Mouse (Mus musculus) hindbrain, embryonic 11.5 days (tissue): ENCODE data around the gene Taf15. TPM values are rescaled to one million over a fixed set of nuclear protein-coding genes. Genes with fewer than 3 reads are reported as not detected.
A peak's percentile ranks its signal among the peaks of the same experiment; 100 is the strongest.

ENCODE experiments used
- ATAC-seq: fragments of 200-750 bp; cut with Nextera tagmentation; 2 replicates; pipeline ENCODE4 v1.8.0; 2017; ENCODE audit warnings: mild to moderate bottlenecking, moderate TSS enrichment, moderate library complexity; ENCODE audit not compliant: low FRiP score
- DNase-seq: peaks from one replicate; pipeline ENCODE4 v3.0.0-alpha.2; 2015; ENCODE audit warnings: low spot score
- H3K27ac ChIP-seq: fragments of 300-500 bp; sonication (generic); 2 replicates; pipeline ENCODE4 v1.5.1; 2014; ENCODE audit warnings: mild to moderate bottlenecking, low read depth, low read length
- H3K27me3 ChIP-seq: fragments of 300-500 bp; sonication (generic); 2 replicates; pipeline ENCODE4 v1.6.1; 2014; ENCODE audit warnings: mild to moderate bottlenecking, low read length, moderate library complexity, mixed read lengths; ENCODE audit not compliant: control insufficient read depth, insufficient read depth
- H3K36me3 ChIP-seq: fragments of 300-500 bp; sonication (generic); 2 replicates; pipeline ENCODE4 v1.6.1; 2014; ENCODE audit warnings: mild to moderate bottlenecking, low read length, moderate library complexity, mixed read lengths; ENCODE audit not compliant: control insufficient read depth, insufficient read depth
- H3K4me1 ChIP-seq: fragments of 300-500 bp; sonication (generic); replicated peaks from 2 replicates; pipeline ENCODE4 v1.6.1; 2014; ENCODE audit warnings: low read length, mixed read lengths; ENCODE audit not compliant: control insufficient read depth, insufficient read depth
- H3K4me2 ChIP-seq: fragments of 300-500 bp; sonication (generic); replicated peaks from 2 replicates; pipeline ENCODE4 v1.6.1; 2014; ENCODE audit warnings: mild to moderate bottlenecking, low read depth, low read length
- H3K4me3 ChIP-seq: fragments of 300-500 bp; sonication (generic); 2 replicates; pipeline ENCODE4 v1.5.1; 2014; ENCODE audit warnings: low read depth, low read length
- H3K9ac ChIP-seq: fragments of 300-500 bp; sonication (generic); 2 replicates; pipeline ENCODE4 v1.6.1; 2014; ENCODE audit warnings: low read depth, low read length
- H3K9me3 ChIP-seq: fragments of 300-500 bp; sonication (generic); 2 replicates; pipeline ENCODE4 v1.6.1; 2016; ENCODE audit warnings: low read length; ENCODE audit not compliant: control insufficient read depth
- WGBS: fragments of 180-500 bp; shearing (Covaris S2); extraction: QIAGEN DNeasy Blood & Tissue Kit; methylation state at CpG from one replicate; pipeline ENCODE4 v1.1.7; 2014; 5-methylcytosine and 5-hydroxymethylcytosine counted together
- polyA plus RNA-seq: library from polyadenylated mRNA; unstranded; fragments of >200 nt; fragmentation: Nextera tagmentation; extraction: Ambion mirVana; gene quantifications from 2 replicates; pipeline ENCODE4 v1.2.1, GENCODE M21; 2014

Gene Taf15
- 7.3 and 26.6 TPM in 2 replicates for polyA plus RNA-seq

GRCm38 (mm10) chr11:83472324-83473234, at the start of gene Taf15:
Gene Taf15 (plus strand): TSS chr11:83473086.
- Histone ChIP-seq H3K9ac (peak within 1 kb of the TSS; percentile 89), H3K4me3 (peak within 1 kb of the TSS; percentile 84), H3K27ac (peak within 1 kb of the TSS; percentile 98), H3K4me1 (no peaks in the 10 kb centered on the region), H3K9me3 (no peaks in the 10 kb centered on the region), H3K36me3 (0 out of 2 replicates have a peak, but pooled peaks cover under 1% of the 10 kb centered on the region), H3K27me3 (no peaks in the 10 kb centered on the region; the same call in 1 of the 2 replicates), H3K4me2 (peak within 1 kb of the TSS; percentile 57)
- DNase-seq (peak; percentile 98), ATAC-seq (peak; percentile 97)
- 1% methylated on average over 61 of the region's 66 CpGs for WGBS

GRCm38 (mm10) chr11:83424681-83425080, 48.2 kb upstream of the Taf15 start:
- no peak overlapping the region for H3K4me3 ChIP-seq
- H3K4me1 ChIP-seq, result no peaks in the 10 kb centered on the region
- DNase-seq (peak; percentile 90), ATAC-seq (no peak)
- no peaks in the 10 kb centered on the region for H3K36me3 ChIP-seq
- H3K27me3 ChIP-seq, result peaks cover 13% of the 10 kb centered on the region
- H3K9ac ChIP-seq, result no peak overlapping the region
- H3K4me2 ChIP-seq, result no peak overlapping the region
- no peaks in the 10 kb centered on the region for H3K9me3 ChIP-seq
- H3K27ac ChIP-seq, result no peak overlapping the region
- WGBS, result 9% methylated on average over 8 of the region's 8 CpGs

DNA sequence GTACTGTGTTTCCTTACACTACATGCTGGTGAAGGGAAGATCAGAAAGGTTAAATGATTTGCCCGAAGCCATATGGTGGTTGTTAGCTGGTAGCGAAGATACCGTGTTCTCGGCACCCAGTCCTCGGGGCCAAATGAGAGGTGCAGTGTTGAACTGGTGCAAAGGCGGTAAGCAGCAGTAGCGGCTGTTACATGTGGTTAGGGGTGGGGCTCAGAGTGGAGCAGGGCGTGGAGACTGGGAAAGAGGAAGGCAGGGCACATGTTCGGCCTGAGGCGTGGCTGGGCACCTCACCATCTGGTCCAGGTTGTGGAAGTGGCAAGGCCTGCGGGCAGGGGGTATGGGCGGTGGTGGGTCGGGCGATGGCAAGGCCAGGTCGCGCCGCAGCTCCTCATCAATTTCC, 45.9 kb upstream of the Taf15 start:
- peaks cover 9% of the 10 kb centered on the region for H3K27me3 ChIP-seq
- no peaks in the 10 kb centered on the region for H3K36me3 ChIP-seq
- ATAC-seq (no peak), DNase-seq (no peak)
- no peak overlapping the region for H3K4me3 ChIP-seq
- H3K9ac ChIP-seq, result no peak overlapping the region
- WGBS, result 31% methylated on average over 17 of the region's 17 CpGs
- no peaks in the 10 kb centered on the region; the same call in 1 of the 2 replicates for H3K4me1 ChIP-seq
- no peak overlapping the region for H3K27ac ChIP-seq
- no peak overlapping the region; the same call in 1 of the 2 replicates for H3K4me2 ChIP-seq
- no peaks in the 10 kb centered on the region for H3K9me3 ChIP-seq

DNA sequence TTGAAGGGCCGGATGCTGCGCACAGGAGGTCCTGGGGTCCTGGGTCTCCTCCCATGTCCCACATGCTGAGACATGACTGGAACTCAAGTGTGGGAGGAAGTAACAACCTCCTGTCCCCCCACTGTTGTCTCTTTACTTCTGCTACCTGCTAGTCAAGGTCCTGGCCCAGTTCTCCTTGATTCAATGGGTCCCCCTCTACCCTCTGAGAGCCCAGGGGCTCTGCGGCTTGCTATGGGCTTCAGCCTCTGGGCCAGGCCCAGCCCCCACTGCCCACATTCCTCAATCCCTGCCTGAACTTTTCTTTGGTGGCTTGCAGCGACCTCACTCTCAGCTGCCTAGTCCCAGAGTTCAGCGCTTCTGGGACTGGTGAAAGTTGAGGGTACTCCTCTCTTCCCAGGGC, 43.5 kb upstream of the Taf15 start, which contains the start of gene Gas2l2:
Gene Gas2l2, minus strand, starts transcription at position 101 of the 400 bp plus-strand sequence.
- no peak within 1 kb of the TSS for H3K27ac ChIP-seq
- H3K9me3 ChIP-seq, result no peaks in the 10 kb centered on the region
- ATAC-seq (no peak), DNase-seq (no peak)
- 58% methylated on average over 5 of the region's 5 CpGs for WGBS
- no peak within 1 kb of the TSS for H3K9ac ChIP-seq
- peaks cover 9% of the 10 kb centered on the region for H3K27me3 ChIP-seq
- no peaks in the 10 kb centered on the region for H3K36me3 ChIP-seq
- no peak within 1 kb of the TSS for H3K4me2 ChIP-seq
- no peaks in the 10 kb centered on the region; the same call in 1 of the 2 replicates for H3K4me1 ChIP-seq
- H3K4me3 ChIP-seq, result no peak within 1 kb of the TSS

GRCm38 (mm10) chr11:83432533-83432932, 40.4 kb upstream of the Taf15 start:
- Histone ChIP-seq H3K9me3 (no peaks in the 10 kb centered on the region), H3K36me3 (no peaks in the 10 kb centered on the region), H3K4me1 (no peaks in the 10 kb centered on the region; the same call in 1 of the 2 replicates), H3K4me2 (no peak overlapping the region), H3K4me3 (no peak overlapping the region), H3K9ac (no peak overlapping the region), H3K27ac (no peak overlapping the region), H3K27me3 (peaks cover 1% of the 10 kb centered on the region)
- ATAC-seq (no peak), DNase-seq (no peak)
- WGBS, result 92% methylated on average over 2 of the region's 2 CpGs

DNA sequence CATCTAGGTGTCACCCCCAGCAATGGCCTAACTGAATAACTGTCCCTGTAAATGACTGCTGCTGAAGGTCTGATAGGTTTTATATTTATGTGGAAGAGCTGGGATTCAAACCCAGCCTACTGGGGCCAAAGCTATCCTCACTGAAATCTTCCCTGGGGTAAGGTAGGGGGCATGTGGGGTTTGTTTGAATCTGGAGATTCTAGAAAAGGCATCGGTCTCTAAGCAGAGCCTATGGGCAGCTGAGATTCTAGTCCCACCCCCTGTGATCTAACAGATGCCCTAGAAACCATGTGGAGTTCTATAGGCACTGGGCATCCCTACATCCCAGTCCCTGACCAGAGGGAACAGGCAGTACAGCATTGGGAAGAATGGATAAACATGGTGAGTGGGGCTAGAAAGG, 35.5 kb upstream of the Taf15 start, which contains the start of gene 1700020L24Rik:
Gene 1700020L24Rik, plus strand, starts transcription at position 301 of the 400 bp plus-strand sequence.
- Histone ChIP-seq H3K36me3 (no peaks in the 10 kb centered on the region), H3K9ac (no peak within 1 kb of the TSS), H3K9me3 (no peaks in the 10 kb centered on the region), H3K27ac (no peak within 1 kb of the TSS), H3K4me2 (no peak within 1 kb of the TSS), H3K4me1 (no peaks in the 10 kb centered on the region), H3K4me3 (no peak within 1 kb of the TSS), H3K27me3 (peaks cover 14% of the 10 kb centered on the region)
- DNase-seq (no peak), ATAC-seq (no peak)
- 89% methylated on average over 1 of the region's 1 CpGs for WGBS

GRCm38 (mm10) chr11:83439426-83440060, 33.3 kb upstream of the Taf15 start:
- H3K36me3 ChIP-seq, result no peaks in the 10 kb centered on the region
- WGBS, result 41% methylated on average over 10 of the region's 11 CpGs
- ATAC-seq (no peak), DNase-seq (no peak)
- no peak overlapping the region for H3K9ac ChIP-seq
- peaks cover 35% of the 10 kb centered on the region for H3K27me3 ChIP-seq
- H3K27ac ChIP-seq, result no peak overlapping the region
- H3K4me1 ChIP-seq, result no peaks in the 10 kb centered on the region; the same call in 1 of the 2 replicates
- H3K9me3 ChIP-seq, result no peaks in the 10 kb centered on the region
- H3K4me2 ChIP-seq, result peak overlapping the region; percentile 81
- H3K4me3 ChIP-seq, result peak overlapping the region; percentile 47; the same call in 1 of the 2 replicates

DNA sequence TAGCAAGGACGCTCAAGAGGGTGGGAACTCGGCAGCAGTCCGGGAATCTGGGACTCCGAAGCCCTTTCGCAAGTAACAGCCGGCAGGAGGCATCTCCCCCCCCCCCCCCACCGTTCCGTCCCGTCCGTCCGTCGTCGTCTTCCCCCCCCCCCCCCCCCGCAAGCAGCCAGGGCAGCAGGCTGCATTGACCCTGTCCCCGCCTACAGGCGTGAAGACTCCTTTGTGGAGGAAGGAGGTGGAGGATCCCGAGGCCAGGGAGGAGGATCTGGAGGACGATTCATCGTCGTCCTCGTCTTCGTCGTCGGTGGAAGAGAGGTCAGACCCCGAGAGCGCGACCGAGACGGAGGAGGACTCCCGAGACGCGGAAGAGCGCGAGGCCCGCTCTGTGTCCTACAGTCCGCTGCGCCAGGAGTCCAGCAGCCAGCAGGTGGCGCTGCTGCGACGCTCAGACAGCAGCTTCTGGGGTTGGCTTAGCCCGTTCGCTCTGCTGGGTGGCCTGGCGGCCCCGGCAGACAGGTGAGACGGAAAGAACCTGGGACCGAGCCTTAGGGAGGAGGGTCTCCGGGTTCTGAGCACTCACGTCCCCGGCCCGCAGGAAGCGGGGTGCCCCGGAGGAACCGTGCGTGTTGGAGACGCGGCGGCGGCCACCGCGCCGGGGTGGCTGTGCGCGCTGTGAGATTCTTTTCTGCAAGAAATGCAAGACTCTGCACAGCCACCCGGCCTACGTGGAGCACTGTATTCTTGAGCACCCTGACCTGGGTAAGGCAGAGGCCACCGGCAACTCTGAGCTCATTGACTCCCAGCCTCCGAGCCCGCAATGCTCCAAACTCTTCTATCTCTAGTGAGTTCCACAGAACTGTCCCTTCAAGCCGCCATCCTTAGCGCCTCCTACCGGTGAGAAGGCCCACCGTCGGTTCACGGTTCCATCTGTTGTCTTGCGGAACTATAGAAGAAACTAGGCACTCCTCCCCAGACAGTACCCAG, 32.5 kb upstream of the Taf15 start:
- WGBS, result under 1% methylated on average over 52 of the region's 75 CpGs
- Histone ChIP-seq H3K9ac (peak overlapping the region; percentile 47), H3K4me3 (peak overlapping the region; percentile 47), H3K27me3 (peaks cover 42% of the 10 kb centered on the region), H3K27ac (no peak overlapping the region), H3K4me2 (peak overlapping the region; percentile 81), H3K36me3 (no peaks in the 10 kb centered on the region), H3K9me3 (no peaks in the 10 kb centered on the region), H3K4me1 (no peaks in the 10 kb centered on the region; the same call in 1 of the 2 replicates)
- DNase-seq (peak; percentile 98), ATAC-seq (peak; percentile 95)
